Mouse (Mus musculus): ENCODE measurements around the gene Ugt1a6a. TPM values are rescaled to one million over a fixed set of nuclear protein-coding genes. Genes with fewer than 3 reads are reported as not detected.

Gene Ugt1a6a
- total RNA-seq, 2 experiments from 2014 or later, result 1.5 to 2.3 TPM

DNA sequence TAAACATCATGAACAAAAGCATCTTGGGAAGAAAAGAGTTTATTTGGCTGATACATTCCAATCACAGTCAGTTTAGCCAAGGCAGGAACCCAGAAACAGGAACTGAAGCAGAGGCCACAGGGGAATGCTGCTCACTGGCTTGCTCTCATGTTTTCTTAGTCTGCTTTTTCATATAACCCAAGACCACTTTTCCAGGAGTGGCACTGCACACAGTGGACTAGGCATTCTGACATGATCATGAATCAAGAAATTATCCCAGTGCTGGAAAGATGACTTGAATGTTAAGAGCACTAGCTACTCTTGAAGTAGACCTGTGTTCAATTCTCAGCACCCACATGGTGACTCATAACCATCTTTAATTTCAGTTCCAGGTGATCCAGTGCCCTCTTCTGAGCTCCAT, 91.1 kb downstream of the Ugt1a6a start:
- no peak for TF ChIP-seq CTCF (IDR thresholded peaks at IDR 0.05)
- no peak for DNase-seq (ENCODE audit: extremely low spot score in 1 of 2, low spot score in 2 of 2)
- intact Hi-C loops (cut with DNase I), result no loop called here
- no peak overlapping the region for H3K4me3 ChIP-seq
- no peak overlapping the region for H3K27ac ChIP-seq

DNA sequence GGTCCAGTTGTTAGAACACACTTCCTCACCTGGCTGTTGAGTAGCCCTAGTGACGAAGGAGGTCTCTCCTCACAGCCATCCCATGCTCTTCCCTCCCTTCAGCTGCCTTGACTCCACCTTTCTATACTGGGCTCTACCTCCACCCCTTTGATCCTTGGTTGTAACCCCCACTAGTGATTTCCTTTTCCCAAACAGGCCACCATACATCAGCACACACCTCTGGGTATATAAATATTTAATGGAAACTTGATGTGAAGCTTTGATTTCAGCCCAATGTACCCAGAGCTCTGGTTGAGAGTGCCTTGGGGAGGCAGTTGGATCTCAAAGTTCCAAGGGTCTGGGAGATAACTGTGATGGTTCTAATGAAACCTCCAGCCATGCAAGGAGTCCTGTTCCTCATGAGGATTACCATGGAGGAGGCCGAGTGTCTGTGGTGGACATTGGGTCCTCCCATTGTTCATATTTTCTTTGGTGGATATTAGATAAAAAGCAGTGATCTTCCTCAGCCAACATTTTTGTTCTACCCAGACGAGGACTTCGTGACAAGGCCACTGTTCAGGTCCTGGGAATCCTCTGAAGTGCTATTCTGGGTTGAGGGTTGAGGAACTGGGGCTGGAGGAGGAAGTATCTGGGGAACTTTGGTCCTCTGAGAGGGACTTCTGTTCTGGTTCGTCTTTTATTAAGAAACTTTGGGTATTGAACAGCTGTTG, 92.2 kb downstream of the Ugt1a6a start, which contains the start of gene Mroh2a:
Mroh2a (plus strand) TSS at position 317 of the 710 bp plus-strand sequence.
- DNase-seq (ENCODE audit: extremely low spot score in 1 of 2, low spot score in 2 of 2), result peak in 1 of 2 experiments; percentile 11
- Histone ChIP-seq H3K27ac (no peak within 1 kb of the TSS), H3K4me3 (no peak within 1 kb of the TSS)
- TF ChIP-seq CTCF (IDR thresholded peaks at IDR 0.05), result no peak
- intact Hi-C loops (cut with DNase I), result no loop called here

DNA sequence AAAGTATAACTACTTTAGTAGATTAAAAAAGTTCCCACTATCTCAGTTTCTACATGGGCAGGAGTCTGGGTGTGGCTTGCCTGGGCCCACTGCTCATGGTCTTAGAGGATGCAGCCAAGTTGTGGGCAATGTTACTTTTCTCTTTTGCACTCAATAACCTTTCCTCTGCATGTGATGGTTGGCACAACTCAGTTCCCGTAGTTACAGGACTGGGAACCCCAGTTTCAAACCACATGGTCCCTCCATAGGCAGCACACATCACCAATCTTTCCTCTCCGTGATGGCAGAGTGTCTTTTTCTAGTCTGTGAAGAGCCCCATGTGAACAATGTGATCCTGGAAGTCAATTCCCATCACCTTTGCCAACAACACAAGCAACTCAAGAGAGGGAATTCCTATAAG, 92.9 kb downstream of the Ugt1a6a start:
- Histone ChIP-seq H3K27ac (no peak overlapping the region), H3K4me3 (no peak overlapping the region)
- intact Hi-C loops (cut with DNase I), result no loop called here
- no peak for TF ChIP-seq CTCF (IDR thresholded peaks at IDR 0.05)
- DNase-seq (ENCODE audit: extremely low spot score in 1 of 2, low spot score in 2 of 2), result peak in 1 of 2 experiments; percentile 7

DNA sequence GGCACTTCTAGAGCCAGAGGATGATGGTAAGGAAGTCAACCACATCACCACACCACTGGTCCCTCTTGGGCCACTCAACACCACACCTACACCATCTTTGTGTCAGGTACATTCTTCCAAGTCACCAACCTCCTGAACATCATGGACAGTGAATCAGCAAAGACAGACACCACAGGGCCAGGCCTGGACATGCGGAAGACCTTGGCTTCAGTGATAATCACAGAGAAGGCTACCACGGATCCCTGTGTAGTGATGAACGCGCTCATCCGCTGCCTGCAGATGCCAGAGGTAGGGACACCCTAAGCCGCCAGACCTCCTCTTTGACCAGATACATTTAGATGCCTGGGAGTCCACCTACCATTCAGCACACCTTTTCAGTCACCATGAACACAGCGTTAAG, 93.5 kb downstream of the Ugt1a6a start:
- Histone ChIP-seq H3K4me3 (no peak overlapping the region), H3K27ac (no peak overlapping the region)
- intact Hi-C loops (cut with DNase I), result no loop called here
- DNase-seq (ENCODE audit: extremely low spot score in 1 of 2, low spot score in 2 of 2), result no peak
- TF ChIP-seq CTCF (IDR thresholded peaks at IDR 0.05), result no peak

DNA sequence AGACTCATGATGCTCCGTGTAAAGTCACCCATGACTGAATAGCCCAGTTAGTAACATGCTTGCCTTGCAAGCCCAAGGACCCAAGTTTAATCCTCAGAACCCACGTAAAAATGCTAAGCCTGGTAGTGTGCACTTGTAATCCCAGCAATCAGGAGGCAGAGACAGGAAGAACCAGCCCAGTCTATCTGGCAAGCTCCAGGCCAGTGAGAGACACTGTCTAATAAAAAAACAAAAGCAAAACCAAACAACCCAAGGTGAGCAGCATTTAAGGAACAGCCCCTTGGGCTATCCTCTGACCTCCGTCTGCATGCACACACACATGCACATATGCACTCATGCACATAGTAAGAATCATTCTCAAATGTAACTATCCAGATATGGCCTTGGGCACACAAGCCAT, 95.0 kb downstream of the Ugt1a6a start:
- no peak for DNase-seq (ENCODE audit: extremely low spot score in 1 of 2, low spot score in 2 of 2)
- Histone ChIP-seq H3K4me3 (no peak overlapping the region), H3K27ac (no peak overlapping the region)
- intact Hi-C loops (cut with DNase I), result no loop called here
- no peak for TF ChIP-seq CTCF (IDR thresholded peaks at IDR 0.05)

DNA sequence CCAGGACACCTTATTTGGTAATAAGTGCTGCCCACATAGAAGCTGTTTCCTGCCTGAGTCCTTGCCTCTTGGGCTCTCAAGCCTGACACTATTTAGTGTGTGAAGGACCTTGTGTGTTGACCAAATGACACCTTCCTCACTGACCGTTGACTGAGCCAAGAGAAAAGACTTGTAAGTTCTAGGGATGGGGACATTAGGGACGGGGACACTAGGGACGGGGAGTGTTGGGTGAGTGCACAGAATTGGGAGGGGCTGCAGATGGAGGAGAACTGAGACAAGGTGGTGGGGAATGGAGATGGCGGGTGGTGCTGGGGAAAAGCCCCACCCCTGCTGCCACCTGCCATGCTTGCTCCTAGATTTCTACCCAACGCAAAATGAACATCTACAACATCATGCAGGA, 95.4 kb downstream of the Ugt1a6a start:
- no peak overlapping the region for H3K4me3 ChIP-seq
- intact Hi-C loops (cut with DNase I), result no loop called here
- H3K27ac ChIP-seq, result no peak overlapping the region
- DNase-seq (ENCODE audit: extremely low spot score in 1 of 2, low spot score in 2 of 2), result no peak
- no peak for TF ChIP-seq CTCF (IDR thresholded peaks at IDR 0.05)

DNA sequence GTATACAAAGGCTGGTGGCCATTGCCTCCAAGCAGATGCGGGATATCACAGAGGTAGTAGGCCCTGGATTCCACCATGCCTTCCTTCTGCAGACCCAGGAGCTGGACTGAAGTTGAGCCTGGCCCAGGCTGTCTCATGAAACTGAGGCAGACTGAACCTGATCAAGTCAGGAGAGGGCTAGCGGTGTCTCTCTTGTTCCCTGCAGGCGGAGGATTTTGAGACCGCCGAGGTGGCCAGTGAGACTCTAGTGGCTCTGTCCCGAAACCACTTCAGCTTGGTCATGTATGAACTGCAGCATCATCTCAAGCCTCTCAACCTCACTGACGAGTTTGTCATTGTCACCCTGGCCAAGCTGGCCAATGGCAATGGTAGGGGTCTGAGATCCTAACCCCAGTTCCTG, 95.8 kb downstream of the Ugt1a6a start:
- TF ChIP-seq CTCF (IDR thresholded peaks at IDR 0.05), result no peak
- Histone ChIP-seq H3K27ac (no peak overlapping the region), H3K4me3 (no peak overlapping the region)
- intact Hi-C loops (cut with DNase I), result no loop called here
- no peak for DNase-seq (ENCODE audit: extremely low spot score in 1 of 2, low spot score in 2 of 2)

DNA sequence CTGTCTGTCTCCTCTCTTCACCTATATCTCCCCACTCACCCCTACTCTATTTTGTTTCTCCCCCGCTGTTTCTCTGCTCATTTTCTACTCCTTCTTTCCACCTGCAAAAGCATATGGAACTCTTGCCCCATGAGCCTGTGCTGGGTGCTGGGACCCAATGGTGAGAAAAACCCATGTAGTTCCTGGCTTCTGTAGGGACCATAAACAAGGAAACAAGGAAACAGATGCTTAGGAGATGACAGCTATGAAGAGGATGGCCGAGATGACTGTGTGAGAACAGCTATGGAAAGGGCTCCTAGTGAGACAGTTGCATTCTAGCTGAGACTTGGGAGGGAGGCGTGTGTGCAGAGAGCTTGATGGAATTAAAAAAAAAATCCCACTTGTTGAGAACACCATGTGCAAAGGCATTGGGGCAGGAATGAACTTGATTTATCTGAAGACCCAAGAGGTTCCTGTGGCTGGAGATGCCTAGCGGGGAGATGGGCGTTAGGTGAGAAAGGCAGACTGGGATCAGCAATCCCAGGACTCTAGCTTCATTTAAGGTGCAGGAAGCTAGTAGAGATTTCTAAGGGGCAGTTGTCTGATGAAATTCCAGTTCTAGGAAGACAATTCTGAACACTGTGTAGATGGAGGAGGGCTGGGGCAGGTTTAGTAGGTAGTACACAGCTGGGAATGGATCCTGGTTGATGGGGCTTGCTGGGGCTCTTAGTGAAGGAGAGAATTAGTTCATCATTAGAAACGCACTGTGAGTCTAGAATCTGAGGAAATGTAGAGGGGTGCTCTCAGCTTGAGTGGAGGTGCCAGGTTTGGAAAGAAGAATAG, 96.6 kb downstream of the Ugt1a6a start:
- Histone ChIP-seq H3K27ac (no peak overlapping the region), H3K4me3 (no peak overlapping the region)
- no peak for TF ChIP-seq CTCF (IDR thresholded peaks at IDR 0.05)
- DNase-seq (ENCODE audit: extremely low spot score in 1 of 2, low spot score in 2 of 2), result no peak
- intact Hi-C loops (cut with DNase I), result no loop called here

DNA sequence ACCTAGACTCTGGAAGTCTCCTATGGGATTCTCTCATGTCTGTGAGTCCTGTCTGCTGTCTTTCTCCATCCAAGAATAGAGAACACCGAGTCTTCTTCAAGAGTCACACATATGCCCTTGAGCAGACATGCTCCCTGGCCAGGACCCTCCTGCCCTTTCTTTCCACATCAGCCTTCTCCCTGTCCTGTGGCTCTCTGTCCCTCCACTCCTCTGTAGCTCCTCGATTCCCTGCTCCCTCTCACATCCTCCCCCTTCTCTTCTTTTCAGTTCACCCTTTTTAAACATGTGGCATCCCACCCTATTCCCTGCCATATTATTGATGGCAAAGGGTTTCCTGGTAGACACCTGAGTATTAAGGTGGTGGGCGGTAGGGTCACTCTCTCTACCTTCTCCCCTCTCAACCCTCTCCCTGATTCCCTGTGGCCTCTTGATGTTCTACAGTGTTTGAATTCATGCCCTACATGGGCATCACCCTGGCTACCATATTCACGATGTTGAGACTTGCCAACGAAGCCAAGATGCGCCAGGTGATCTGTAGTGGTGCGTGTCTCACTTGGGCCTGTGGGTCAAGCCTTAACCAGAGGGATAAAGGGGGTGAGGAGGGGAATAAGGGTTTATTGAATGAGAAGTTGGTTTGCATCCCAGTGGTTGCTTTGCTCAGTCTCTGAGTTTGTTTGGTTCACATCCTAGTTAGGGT, 97.3 kb downstream of the Ugt1a6a start:
- intact Hi-C loops (cut with DNase I), result no loop called here
- TF ChIP-seq CTCF (IDR thresholded peaks at IDR 0.05), result no peak
- DNase-seq (ENCODE audit: extremely low spot score in 1 of 2, low spot score in 2 of 2), result no peak
- H3K4me3 ChIP-seq, result no peak overlapping the region
- H3K27ac ChIP-seq, result no peak overlapping the region

DNA sequence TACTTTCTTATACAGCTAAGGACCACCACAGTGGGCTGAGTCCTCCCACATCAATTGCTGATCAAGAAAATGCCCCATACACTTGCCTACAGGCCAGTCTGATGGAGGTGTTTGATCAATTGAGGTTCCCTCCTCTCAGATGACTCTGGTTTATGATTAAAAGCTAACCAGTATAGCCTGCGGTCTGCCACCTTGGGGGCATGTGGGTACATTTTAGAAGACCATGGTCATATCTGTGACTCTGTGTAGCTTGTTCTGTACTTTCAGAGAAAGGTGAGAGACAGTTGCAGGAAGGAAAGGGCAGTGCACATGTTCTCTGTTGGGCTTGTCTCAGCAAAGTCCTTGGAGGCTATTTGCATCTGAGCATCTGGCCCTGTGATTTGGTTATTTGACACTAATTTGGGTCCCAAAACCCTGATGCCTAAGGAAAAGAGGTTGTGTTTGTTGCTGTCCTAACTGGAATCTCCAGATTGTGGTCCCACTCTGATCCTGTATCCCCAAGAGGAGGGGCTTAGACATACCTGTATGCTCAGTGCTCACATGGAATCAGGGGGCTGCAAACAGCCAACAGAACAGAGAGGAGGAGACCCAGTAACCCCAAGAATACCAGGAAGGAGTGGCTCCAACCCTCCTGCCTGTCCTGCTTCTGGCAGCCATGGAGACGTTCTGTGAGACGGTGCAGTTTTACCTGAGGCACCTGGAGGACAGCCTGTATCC, 98.2 kb downstream of the Ugt1a6a start:
- no peak for TF ChIP-seq CTCF (IDR thresholded peaks at IDR 0.05)
- intact Hi-C loops (cut with DNase I), result no loop called here
- no peak for DNase-seq (ENCODE audit: extremely low spot score in 1 of 2, low spot score in 2 of 2)
- no peak overlapping the region for H3K27ac ChIP-seq
- no peak overlapping the region for H3K4me3 ChIP-seq

DNA sequence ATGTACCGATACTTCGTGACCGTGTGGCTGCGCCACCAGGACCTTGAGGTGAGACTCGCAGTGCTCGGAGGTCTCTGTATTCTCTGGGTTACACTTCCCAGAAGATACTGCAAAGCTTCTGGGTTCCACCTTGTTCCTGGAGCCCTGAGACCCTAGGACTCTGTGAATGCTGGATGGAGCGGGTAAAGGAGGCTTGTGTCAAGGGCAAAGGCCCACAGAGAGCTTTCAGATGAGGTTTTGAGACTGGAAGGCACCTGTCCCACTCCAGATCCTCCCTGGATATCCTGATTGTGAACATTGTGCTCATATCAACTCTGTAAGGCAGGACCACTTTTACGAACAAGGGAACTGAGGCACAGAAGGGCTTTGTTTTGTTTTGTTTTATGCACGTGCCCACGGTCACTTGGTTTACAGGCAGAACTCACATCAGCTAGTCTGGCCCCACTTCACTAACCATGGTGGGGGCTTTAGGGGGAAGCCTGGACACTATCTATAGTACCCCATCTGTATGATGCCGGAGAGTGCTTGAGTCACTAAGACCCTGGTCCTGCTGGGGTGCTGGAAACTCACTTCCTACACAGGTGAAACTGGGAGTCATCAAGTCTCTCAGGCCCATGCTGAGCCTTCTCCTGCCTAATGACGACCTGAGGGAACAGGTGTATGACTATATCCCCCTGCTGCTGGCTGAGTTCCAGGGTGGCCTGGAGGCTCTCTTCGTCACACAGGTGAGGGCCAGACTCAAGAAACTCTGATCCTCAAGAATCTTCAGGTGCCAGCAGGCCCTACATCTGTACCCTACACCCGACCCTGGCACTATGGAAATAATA, 99.0 kb downstream of the Ugt1a6a start:
- no peak overlapping the region for H3K27ac ChIP-seq
- no peak for DNase-seq (ENCODE audit: extremely low spot score in 1 of 2, low spot score in 2 of 2)
- no peak for TF ChIP-seq CTCF (IDR thresholded peaks at IDR 0.05)
- no peak overlapping the region for H3K4me3 ChIP-seq
- intact Hi-C loops (cut with DNase I), result no loop called here

Measured in left cerebral cortex, adult 2 months (tissue).